Mouse (Mus musculus) embryo, embryonic 9.5 days (tissue): ENCODE measurements around the gene Anp32e.
"Not testable (repeated sequence)": the region's sequence is repeated elsewhere in the genome, so short reads cannot be mapped to it uniquely, and the experiment has no call there.

Source experiments
- DNase-seq: peaks from one replicate; pipeline ENCODE4 v3.0.0-alpha.2; 2017; ENCODE audit errors: extremely low spot score

The Anp32e gene

GRCm38 (mm10) chr3:95903753-95904502, 25.1 kb upstream of the Anp32e start:
- peak; percentile 72 for DNase-seq

GRCm38 (mm10) chr3:95904568-95904967, 24.5 kb upstream of the Anp32e start, which contains the start of gene Car14:
TSS of gene Car14 (minus strand) at chr3:95904691.
- DNase-seq, result peak; percentile 78

GRCm38 (mm10) chr3:95905146-95905939, 23.7 kb upstream of the Anp32e start:
- peak; percentile 90 for DNase-seq

- peak; percentile 77 for DNase-seq
Observed at GRCm38 (mm10) chr3:95905940-95906492, 23.0 kb upstream of the Anp32e start.

GRCm38 (mm10) chr3:95906860-95907259, 22.2 kb upstream of the Anp32e start:
- peak; percentile 76 for DNase-seq

GRCm38 (mm10) chr3:95907613-95908012, 21.4 kb upstream of the Anp32e start:
- DNase-seq, result no peak

- no peak for DNase-seq
Observed at GRCm38 (mm10) chr3:95914706-95915105, 14.3 kb upstream of the Anp32e start.

GRCm38 (mm10) chr3:95916760-95917159, 12.3 kb upstream of the Anp32e start:
- no peak for DNase-seq

- DNase-seq, result not testable (repeated sequence)
Observed at GRCm38 (mm10) chr3:95920532-95920931, 8.5 kb upstream of the Anp32e start.

GRCm38 (mm10) chr3:95923429-95923828, 5.6 kb upstream of the Anp32e start:
- DNase-seq, result not testable (repeated sequence)

GRCm38 (mm10) chr3:95924185-95924584, 4.9 kb upstream of the Anp32e start:
- DNase-seq, result no peak

GRCm38 (mm10) chr3:95925087-95925486, 4.0 kb upstream of the Anp32e start:
- no peak for DNase-seq

- DNase-seq, result no peak
Observed at GRCm38 (mm10) chr3:95928261-95928657, 787 bp upstream of the Anp32e start.

- DNase-seq, result peak; percentile 62
Observed at GRCm38 (mm10) chr3:95929581-95930470, 780 bp downstream of the Anp32e start.

GRCm38 (mm10) chr3:95930471-95930789, 1.4 kb downstream of the Anp32e start:
- peak; percentile 39 for DNase-seq

- DNase-seq, result no peak
Observed at GRCm38 (mm10) chr3:95931471-95931870, 2.4 kb downstream of the Anp32e start.

GRCm38 (mm10) chr3:95932157-95932556, 3.1 kb downstream of the Anp32e start:
- DNase-seq, result no peak

GRCm38 (mm10) chr3:95932566-95932965, 3.5 kb downstream of the Anp32e start:
- no peak for DNase-seq

GRCm38 (mm10) chr3:95933111-95933750, 4.2 kb downstream of the Anp32e start:
- DNase-seq, result no peak

- DNase-seq, result no peak
Observed at GRCm38 (mm10) chr3:95934448-95934847, 5.4 kb downstream of the Anp32e start.

- DNase-seq, result no peak
Observed at GRCm38 (mm10) chr3:95938217-95938616, 9.2 kb downstream of the Anp32e start.
